ENCODE assay signal across 8 mouse cellular contexts in the genomic region with DNA sequence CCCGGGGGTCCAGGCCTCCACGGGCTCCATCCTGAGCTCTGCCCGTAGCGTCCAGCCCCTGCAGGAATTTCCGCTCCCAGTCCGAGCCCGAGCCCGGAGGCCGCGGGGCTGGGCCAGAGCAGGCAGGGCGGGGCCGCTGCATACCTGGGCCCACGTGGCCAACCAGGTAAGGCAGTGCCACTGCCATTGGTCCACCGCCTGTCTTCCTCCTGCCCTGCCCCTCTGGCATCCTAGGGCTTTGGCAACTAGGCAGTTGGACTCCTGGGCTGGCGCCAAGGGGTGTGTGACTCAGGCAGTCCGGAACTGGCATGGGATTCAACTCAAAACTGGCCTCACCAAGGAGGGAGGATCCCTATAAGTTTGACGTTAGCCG. TPM values are rescaled to one million over a fixed set of nuclear protein-coding genes. Genes with fewer than 3 reads are reported as not detected.
DNase-seq lines count a peak whose midpoint lies in the region; ATAC-seq and TF ChIP-seq lines count a peak whose summit lies in the region.

A gene (minus strand): TSS at position 121 of the 373 bp plus-strand sequence.

- peaks cover under 1% of the 10 kb centered on the region; the same call in 1 of the 2 replicates for H3K36me3 ChIP-seq in ES-E14 (ENCODE audit: control insufficient read depth, insufficient read depth, low read length, poor library complexity, severe bottlenecking)
- peaks cover 1% of the 10 kb centered on the region; the same call in 1 of the 2 replicates for H3K36me3 ChIP-seq in forebrain, embryonic 13.5 days (ENCODE audit: poor library complexity, severe bottlenecking)
- H3K36me3 ChIP-seq in limb, embryonic 10.5 days: peaks cover 4% of the 10 kb centered on the region
- H3K36me3 ChIP-seq in myocyte (ENCODE audit: control insufficient read depth, insufficient read depth): no peaks in the 10 kb centered on the region

- H3ac ChIP-seq in myocyte (ENCODE audit: control insufficient read depth, insufficient read length): no peak within 1 kb of the TSS

- WGBS in forebrain, embryonic 13.5 days: 4% methylated on average over 18 of the region's 18 CpGs
- WGBS in limb, embryonic 10.5 days: 2% methylated on average over 18 of the region's 18 CpGs

- in situ Hi-C loops in ES-E14 (cut with MboI; ENCODE audit: low sequenced_read_pairs in 2 of 2, unreplicated experiment in 2 of 2): no loop called here

- intact Hi-C loops in heart, postnatal 36 days (cut with DNase I): no loop called here

- 0 out of 2 replicates have a peak within 1 kb of the TSS, but pooled peaks have one; percentile 29 for H3K9ac ChIP-seq in ES-E14 (ENCODE audit: insufficient read depth, low read depth, low read length, poor library complexity, severe bottlenecking)
- H3K9ac ChIP-seq in forebrain, embryonic 13.5 days: no peak within 1 kb of the TSS

- H3K4me3 ChIP-seq in ES-E14 (ENCODE audit: insufficient read depth in 1 of 2, low read depth in 1 of 2, low read length in 2 of 2, poor library complexity in 1 of 2, severe bottlenecking in 1 of 2): peak within 1 kb of the TSS; percentile 56 to 65
- H3K4me3 ChIP-seq in forebrain, embryonic 13.5 days: no peak within 1 kb of the TSS
- H3K4me3 ChIP-seq in limb, embryonic 10.5 days: peak within 1 kb of the TSS; percentile 40
- no peak within 1 kb of the TSS for H3K4me3 ChIP-seq in myocyte

- no peak for TF ChIP-seq POLR2A in myocyte (IDR thresholded peaks at IDR 0.05; ENCODE audit: insufficient read length, low read depth)

- peaks cover 32% of the 10 kb centered on the region for H3K27me3 ChIP-seq in forebrain, embryonic 13.5 days
- H3K27me3 ChIP-seq in limb, embryonic 10.5 days (ENCODE audit: low read depth, poor library complexity, severe bottlenecking): peaks cover 43% of the 10 kb centered on the region
- peaks cover 5% of the 10 kb centered on the region for H3K27me3 ChIP-seq in myocyte (ENCODE audit: control insufficient read depth, insufficient read depth, insufficient read length)

- no peaks in the 10 kb centered on the region for H3K79me2 ChIP-seq in myocyte (ENCODE audit: control insufficient read depth, insufficient read depth)

- no peaks in the 10 kb centered on the region for H3K9me3 ChIP-seq in ES-E14 (ENCODE audit: control insufficient read depth, insufficient read depth, low read depth, low read length)
- H3K9me3 ChIP-seq in forebrain, embryonic 13.5 days (replicated peaks): no peaks in the 10 kb centered on the region
- H3K9me3 ChIP-seq in limb, embryonic 10.5 days (replicated peaks): no peaks in the 10 kb centered on the region

- peaks cover 2 to 9% of the 10 kb centered on the region in 2 experiments; a peak in 1 of 4 replicates for H3K4me1 ChIP-seq in ES-E14 (ENCODE audit: control insufficient read depth in 2 of 2, insufficient read depth in 2 of 2, low read length in 2 of 2, poor library complexity in 1 of 2)
- H3K4me1 ChIP-seq in forebrain, embryonic 13.5 days: peaks cover 5% of the 10 kb centered on the region; the same call in 1 of the 2 replicates
- H3K4me1 ChIP-seq in limb, embryonic 10.5 days: peaks cover 16% of the 10 kb centered on the region

- ATAC-seq in forebrain, embryonic 13.5 days: no peak
- no peak for ATAC-seq in CD4-positive, CD25-positive, alpha-beta regulatory T cell, adult 4 months

- peak within 1 kb of the TSS; percentile 25; the same call in 1 of the 2 replicates for H3K4me2 ChIP-seq in forebrain, embryonic 13.5 days
- H3K4me2 ChIP-seq in myocyte (ENCODE audit: low read depth): peak within 1 kb of the TSS; percentile 55

- no peak within 1 kb of the TSS for H3K27ac ChIP-seq in ES-E14 (ENCODE audit: insufficient read depth, low read depth, low read length, poor library complexity, severe bottlenecking)
- H3K27ac ChIP-seq in forebrain, embryonic 13.5 days: no peak within 1 kb of the TSS
- peak within 1 kb of the TSS; percentile 56; the same call in 1 of the 2 replicates for H3K27ac ChIP-seq in limb, embryonic 10.5 days

- no peak for DNase-seq in ES-E14 (ENCODE audit: low read depth, low spot score)
- DNase-seq in adrenal gland, postnatal 25 days: peak; percentile 93
- DNase-seq in heart, postnatal 36 days: peak; percentile 68 to 72
- DNase-seq in limb, embryonic 10.5 days (ENCODE audit: low spot score): peak; percentile 52
- no peak for DNase-seq in c-Kit-positive CD71-positive TER-119-positive erythroid progenitor cells, embryonic 14.5 days (ENCODE audit: low spot score)

TF ChIP-seq in ES-E14, 5 proteins besides CTCF, POLR2A, EP300 and RAD21:
- TF ChIP-seq MAFK (IDR thresholded peaks at IDR 0.05; ENCODE audit: insufficient read depth, low read depth, low read length) (no peak), ZNF384 (IDR thresholded peaks at IDR 0.05; ENCODE audit: low read depth, low read length) (no peak), HCFC1 (IDR thresholded peaks at IDR 0.05; ENCODE audit: borderline replicate concordance, insufficient read depth, low read length) (no peak), ZC3H11A (IDR thresholded peaks at IDR 0.05; ENCODE audit: borderline replicate concordance, low read depth, low read length) (no peak), CHD2 (IDR thresholded peaks at IDR 0.05; ENCODE audit: low read depth, low read length) (no peak)

TF ChIP-seq in myocyte, 11 proteins besides CTCF, POLR2A, EP300 and RAD21:
- TF ChIP-seq E2F4 (IDR thresholded peaks at IDR 0.05; ENCODE audit: insufficient read depth): no peak
- TF ChIP-seq SRF (IDR thresholded peaks at IDR 0.05; ENCODE audit: control insufficient read depth, insufficient read length, low read depth): no peak
- no peak for TF ChIP-seq POLR2AphosphoS2 (IDR thresholded peaks at IDR 0.05; ENCODE audit: insufficient read length, low read depth)
- peak in 1 of 3 experiments; percentile 30 for TF ChIP-seq MYOD1 (IDR thresholded peaks at IDR 0.05; ENCODE audit: control insufficient read depth in 1 of 3, insufficient read length in 2 of 3, low read depth in 2 of 3)
- no peak for TF ChIP-seq MYOG (IDR thresholded peaks at IDR 0.05; ENCODE audit: control insufficient read depth in 1 of 3, insufficient read depth in 1 of 3, insufficient read length in 2 of 3, low read depth in 2 of 3)

RNA-seq across cellular contexts. Expression of the gene that starts here (rescaled TPM):
- 1.7 and 2.7 TPM in 2 replicates for total RNA-seq in ES-E14 (2012; rRNA removed)
- 0.49 TPM in 1 of 2 replicates, not detected in the other for total RNA-seq in adrenal gland, postnatal 25 days (2021)
- not detected in 2 replicates for polyA plus RNA-seq in forebrain, embryonic 13.5 days (2015; fragmentation: Nextera tagmentation; extraction: Ambion mirVana)
- total RNA-seq in heart, postnatal 36 days (2021): 1 to 10 TPM; 4.7 to 5.5 TPM
- polyA plus RNA-seq in limb, embryonic 10.5 days (2016; fragmentation: Nextera tagmentation; extraction: Ambion mirVana): 0.76 and 1.1 TPM in 2 replicates
- 0.29 TPM for polyA plus RNA-seq in myocyte (2012; fragmentation: generic; extraction: Trizol)
- polyA plus RNA-seq in CD4-positive, CD25-positive, alpha-beta regulatory T cell, adult 4 months (2017; shearing (Covaris generic)): not detected

Comparison
In these comparisons a context has a peak if more than half of its experiments do, and no peak if none do; other contexts are left out.
1. Peak in DNase-seq in adrenal gland, postnatal 25 days; RNA of the gene not detected or under 1 TPM.
2. DNase-seq: peak in heart, postnatal 36 days (2 of 2) and limb, embryonic 10.5 days (single experiment); none in ES-E14 (single experiment) and c-Kit-positive CD71-positive TER-119-positive erythroid progenitor cells, embryonic 14.5 days (single experiment).
3. H3K4me3 ChIP-seq: peak in ES-E14 (2 of 2) and limb, embryonic 10.5 days (single experiment); none in forebrain, embryonic 13.5 days (single experiment) and myocyte (single experiment).